Mouse (Mus musculus): Measurements from ENCODE around the gene Bmpr1b. TPM values are rescaled to one million over a fixed set of nuclear protein-coding genes. Genes with fewer than 3 reads are reported as not detected.

Bmpr1b gene
- polyA plus RNA-seq, 1 experiment from 2014 or later: 12.1 TPM

DNA sequence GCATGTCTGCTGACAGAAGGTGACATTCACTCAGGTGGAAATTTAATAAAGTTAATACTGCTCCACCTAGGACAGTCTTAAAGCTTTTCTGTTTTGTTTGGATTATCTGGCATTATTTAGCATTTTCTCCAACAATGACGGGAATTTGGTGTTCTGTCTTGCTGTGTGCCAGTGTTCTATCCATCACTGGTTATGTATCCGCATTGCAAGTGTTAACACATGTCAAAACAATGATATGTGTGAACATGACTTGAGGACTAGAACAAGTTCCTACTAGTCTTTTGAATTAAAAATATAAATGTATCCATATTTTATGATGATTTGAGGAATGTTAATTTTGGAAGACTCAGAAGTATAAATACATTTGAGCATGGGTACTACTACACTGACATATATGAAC lies 269.7 kb downstream of the Bmpr1b start:
- no peak for ATAC-seq (ENCODE audit: insufficient number of reproducible peaks, insufficient read depth, low FRiP score, low TSS enrichment)
- no peak overlapping the region for H3K9ac ChIP-seq

DNA sequence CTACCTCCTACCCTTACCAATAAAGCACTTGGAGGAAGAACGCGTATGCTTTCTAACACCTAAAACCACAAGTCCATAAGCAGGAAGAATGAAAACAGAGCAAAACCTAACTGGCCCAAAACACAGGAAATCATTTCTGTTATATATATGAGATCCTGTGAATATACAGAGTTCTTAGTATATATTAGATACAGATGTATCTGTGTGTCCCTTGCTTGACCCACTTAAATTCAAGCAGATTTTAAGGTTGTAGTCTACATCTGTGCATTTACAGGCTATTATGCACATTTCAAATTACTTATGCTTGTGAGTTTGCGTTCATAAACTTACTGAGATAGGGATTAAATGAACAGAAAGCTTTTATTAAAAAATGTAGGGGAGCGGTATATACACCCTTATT lies 271.5 kb downstream of the Bmpr1b start:
- 53% methylated on average over 4 of the region's 4 CpGs for WGBS
- Histone ChIP-seq H3K27me3 (no peaks in the 10 kb centered on the region), H3K4me2 (replicated peaks) (no peak overlapping the region), H3K27ac (no peak overlapping the region), H3K4me3 (no peak overlapping the region), H3K36me3 (no peaks in the 10 kb centered on the region), H3K4me1 (peaks cover 20% of the 10 kb centered on the region), H3K9me3 (no peaks in the 10 kb centered on the region), H3K9ac (no peak overlapping the region)
- ATAC-seq (ENCODE audit: insufficient number of reproducible peaks, insufficient read depth, low FRiP score, low TSS enrichment): no peak

More for the DNA sequence above, 269.7 kb downstream of the Bmpr1b start:
- Histone ChIP-seq H3K27me3 (no peaks in the 10 kb centered on the region), H3K9me3 (no peaks in the 10 kb centered on the region), H3K4me3 (no peak overlapping the region), H3K36me3 (no peaks in the 10 kb centered on the region), H3K4me2 (replicated peaks) (no peak overlapping the region), H3K27ac (no peak overlapping the region), H3K4me1 (peaks cover 20% of the 10 kb centered on the region)
- WGBS: 83% methylated on average over 2 of the region's 2 CpGs

GRCm38 (mm10) chr3:141896870-141897554 lies 272.2 kb downstream of the Bmpr1b start:
- Histone ChIP-seq H3K27ac (no peak overlapping the region), H3K9me3 (no peaks in the 10 kb centered on the region), H3K4me2 (replicated peaks) (no peak overlapping the region), H3K9ac (no peak overlapping the region), H3K27me3 (no peaks in the 10 kb centered on the region), H3K4me3 (no peak overlapping the region), H3K4me1 (peaks cover 20% of the 10 kb centered on the region), H3K36me3 (no peaks in the 10 kb centered on the region)
- WGBS: 21% methylated on average over 4 of the region's 4 CpGs
- ATAC-seq (ENCODE audit: insufficient number of reproducible peaks, insufficient read depth, low FRiP score, low TSS enrichment): no peak; the same call in 1 of the 2 replicates

GRCm38 (mm10) chr3:141895096-141895495 lies 274.1 kb downstream of the Bmpr1b start:
- no peak overlapping the region for H3K4me3 ChIP-seq
- no peak overlapping the region for H3K4me2 ChIP-seq (replicated peaks)
- H3K4me1 ChIP-seq: peaks cover 20% of the 10 kb centered on the region
- H3K9ac ChIP-seq: no peak overlapping the region
- H3K9me3 ChIP-seq: no peaks in the 10 kb centered on the region
- no peaks in the 10 kb centered on the region for H3K27me3 ChIP-seq
- no peak for ATAC-seq (ENCODE audit: insufficient number of reproducible peaks, insufficient read depth, low FRiP score, low TSS enrichment)
- 76% methylated on average over 5 of the region's 5 CpGs for WGBS
- H3K27ac ChIP-seq: no peak overlapping the region
- H3K36me3 ChIP-seq: no peaks in the 10 kb centered on the region

- H3K36me3 ChIP-seq: no peaks in the 10 kb centered on the region
- ATAC-seq (ENCODE audit: insufficient number of reproducible peaks, insufficient read depth, low FRiP score, low TSS enrichment): 0 out of 2 replicates have a peak, but pooled peaks have one; percentile 52
- H3K9me3 ChIP-seq: no peaks in the 10 kb centered on the region
- WGBS: 21% methylated on average over 4 of the region's 4 CpGs
- H3K9ac ChIP-seq: no peak overlapping the region
- H3K27ac ChIP-seq: no peak overlapping the region
- no peak overlapping the region for H3K4me2 ChIP-seq (replicated peaks)
- no peak overlapping the region for H3K4me3 ChIP-seq
- H3K27me3 ChIP-seq: no peaks in the 10 kb centered on the region
- no peaks in the 10 kb centered on the region for H3K4me1 ChIP-seq
Measured at GRCm38 (mm10) chr3:141890668-141891067, 278.6 kb downstream of the Bmpr1b start.

DNA sequence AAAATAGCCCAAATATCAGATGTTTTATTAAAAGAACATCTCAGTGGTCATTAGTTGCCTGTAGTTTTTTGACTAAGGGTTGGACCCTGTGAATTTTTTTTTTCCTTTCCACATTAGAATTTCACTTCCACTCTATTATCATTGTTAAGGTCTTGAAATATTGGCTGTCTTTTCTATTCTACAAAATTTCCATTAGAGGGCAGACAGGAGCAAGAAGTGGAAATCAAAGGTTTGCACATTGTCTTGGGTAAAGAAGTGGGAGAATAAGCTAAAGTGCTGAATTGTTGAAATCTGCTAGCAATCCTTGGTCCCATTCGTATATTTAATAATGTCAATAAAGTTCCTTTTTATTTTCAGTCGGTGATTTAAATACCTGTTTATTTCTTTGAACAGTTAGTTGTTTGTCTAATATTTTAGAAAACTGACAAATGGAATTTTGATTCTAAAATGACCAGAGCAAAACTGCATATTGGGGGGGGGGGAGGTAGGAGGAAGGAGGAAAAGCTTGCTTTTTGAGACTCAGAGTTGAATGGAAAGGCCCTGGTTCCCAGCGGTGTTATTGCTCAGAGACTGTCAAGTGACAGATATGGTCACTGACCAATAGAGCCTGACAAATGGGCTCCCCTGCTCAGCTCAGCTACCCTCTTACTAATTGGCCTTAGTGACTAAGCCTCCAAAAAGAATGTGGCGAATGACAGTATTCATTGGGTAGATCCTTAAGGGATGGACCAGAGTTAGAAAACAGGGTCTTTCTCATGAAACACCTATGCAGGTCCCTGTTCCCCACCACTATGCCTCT lies 281.6 kb downstream of the Bmpr1b start:
- Histone ChIP-seq H3K4me3 (no peak overlapping the region), H3K9me3 (no peaks in the 10 kb centered on the region), H3K4me1 (no peaks in the 10 kb centered on the region), H3K27ac (no peak overlapping the region), H3K36me3 (no peaks in the 10 kb centered on the region), H3K4me2 (replicated peaks) (no peak overlapping the region), H3K27me3 (no peaks in the 10 kb centered on the region), H3K9ac (no peak overlapping the region)
- ATAC-seq (ENCODE audit: insufficient number of reproducible peaks, insufficient read depth, low FRiP score, low TSS enrichment): no peak
- WGBS: 55% methylated on average over 4 of the region's 4 CpGs

GRCm38 (mm10) chr3:141884190-141884589 lies 285.0 kb downstream of the Bmpr1b start:
- no peak for ATAC-seq (ENCODE audit: insufficient number of reproducible peaks, insufficient read depth, low FRiP score, low TSS enrichment)
- H3K9ac ChIP-seq: no peak overlapping the region
- WGBS: 93% methylated on average over 5 of the region's 5 CpGs
- no peaks in the 10 kb centered on the region for H3K9me3 ChIP-seq
- H3K36me3 ChIP-seq: no peaks in the 10 kb centered on the region
- no peak overlapping the region for H3K4me3 ChIP-seq
- no peaks in the 10 kb centered on the region for H3K4me1 ChIP-seq
- no peaks in the 10 kb centered on the region for H3K27me3 ChIP-seq
- no peak overlapping the region for H3K27ac ChIP-seq
- no peak overlapping the region for H3K4me2 ChIP-seq (replicated peaks)

- no peak overlapping the region for H3K4me2 ChIP-seq (replicated peaks)
- H3K4me1 ChIP-seq: no peaks in the 10 kb centered on the region
- H3K36me3 ChIP-seq: no peaks in the 10 kb centered on the region
- WGBS: 69% methylated on average over 2 of the region's 2 CpGs
- no peak for ATAC-seq (ENCODE audit: insufficient number of reproducible peaks, insufficient read depth, low FRiP score, low TSS enrichment)
- no peaks in the 10 kb centered on the region for H3K27me3 ChIP-seq
- H3K9ac ChIP-seq: no peak overlapping the region
- no peak overlapping the region for H3K27ac ChIP-seq
- H3K9me3 ChIP-seq: no peaks in the 10 kb centered on the region
- H3K4me3 ChIP-seq: no peak overlapping the region
Measured at GRCm38 (mm10) chr3:141882496-141882895, 286.7 kb downstream of the Bmpr1b start.

DNA sequence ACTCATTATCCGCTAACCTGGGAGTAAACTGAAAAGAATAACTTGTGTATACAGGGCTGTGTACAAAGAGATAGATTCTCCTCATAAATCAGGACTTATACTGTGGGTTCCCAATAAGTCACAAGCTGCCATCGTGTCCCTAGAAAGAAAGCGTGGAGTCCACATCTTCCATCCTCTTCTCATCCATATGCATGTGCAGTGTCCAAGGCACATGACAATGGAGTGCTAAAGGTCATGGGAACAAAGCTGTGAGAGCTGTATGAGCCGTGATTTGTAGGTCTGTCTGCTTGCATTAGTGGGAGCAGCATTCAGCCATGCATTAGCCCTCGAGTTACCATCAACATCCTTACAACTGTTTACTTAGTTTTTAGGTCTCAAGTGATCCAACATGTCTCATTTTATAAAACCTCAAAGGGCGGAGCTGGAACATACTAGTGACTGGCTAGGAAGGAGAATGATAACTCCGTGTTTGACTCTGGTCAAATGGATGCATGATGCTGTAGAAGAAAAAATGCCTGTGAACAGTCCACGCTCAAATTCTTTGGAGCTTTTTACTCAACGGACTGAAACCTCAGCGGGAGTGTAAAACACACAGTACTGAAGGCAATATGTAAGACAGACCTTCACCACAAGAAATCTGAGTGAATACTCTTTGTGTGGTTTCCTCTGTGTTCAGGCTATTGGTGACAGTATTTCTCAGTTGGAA lies 296.7 kb downstream of the Bmpr1b start:
- H3K4me2 ChIP-seq (replicated peaks): no peak overlapping the region
- no peaks in the 10 kb centered on the region for H3K9me3 ChIP-seq
- ATAC-seq (ENCODE audit: insufficient number of reproducible peaks, insufficient read depth, low FRiP score, low TSS enrichment): no peak
- no peak overlapping the region for H3K4me3 ChIP-seq
- WGBS: 82% methylated on average over 10 of the region's 10 CpGs
- H3K36me3 ChIP-seq: no peaks in the 10 kb centered on the region
- H3K4me1 ChIP-seq: no peaks in the 10 kb centered on the region
- no peak overlapping the region for H3K9ac ChIP-seq
- no peaks in the 10 kb centered on the region for H3K27me3 ChIP-seq
- H3K27ac ChIP-seq: no peak overlapping the region

DNA sequence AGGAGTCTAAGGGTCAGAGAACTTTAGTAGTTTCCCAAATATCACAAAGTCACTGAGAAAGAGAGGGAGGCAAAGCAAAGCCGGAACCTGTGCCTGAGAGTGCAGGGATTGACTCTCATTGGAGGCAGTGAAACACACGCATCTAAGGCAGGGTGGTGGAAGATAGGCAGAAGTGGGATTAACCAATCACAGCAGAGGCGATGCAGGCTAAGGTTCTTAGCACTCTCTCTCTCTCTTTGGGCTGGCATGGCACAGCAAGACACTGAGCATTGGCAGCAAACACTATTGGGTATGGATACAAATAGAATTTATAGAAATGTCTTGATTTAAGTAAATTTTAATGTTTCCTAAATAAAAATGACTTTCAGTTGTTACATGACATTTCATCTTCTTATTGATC lies 297.4 kb downstream of the Bmpr1b start:
- ATAC-seq (ENCODE audit: insufficient number of reproducible peaks, insufficient read depth, low FRiP score, low TSS enrichment): no peak
- Histone ChIP-seq H3K27me3 (no peaks in the 10 kb centered on the region), H3K4me3 (no peak overlapping the region), H3K4me2 (replicated peaks) (no peak overlapping the region), H3K4me1 (no peaks in the 10 kb centered on the region), H3K27ac (no peak overlapping the region), H3K9me3 (no peaks in the 10 kb centered on the region), H3K9ac (no peak overlapping the region), H3K36me3 (no peaks in the 10 kb centered on the region)
- WGBS: 74% methylated on average over 3 of the region's 3 CpGs

GRCm38 (mm10) chr3:141862816-141863461 lies 306.3 kb downstream of the Bmpr1b start:
- no peaks in the 10 kb centered on the region for H3K4me1 ChIP-seq
- H3K27ac ChIP-seq: no peak overlapping the region
- 0 out of 2 replicates have a peak, but pooled peaks have one; percentile 79 for ATAC-seq (ENCODE audit: insufficient number of reproducible peaks, insufficient read depth, low FRiP score, low TSS enrichment)
- H3K27me3 ChIP-seq: no peaks in the 10 kb centered on the region
- no peak overlapping the region for H3K9ac ChIP-seq
- H3K4me2 ChIP-seq (replicated peaks): no peak overlapping the region
- WGBS: 25% methylated on average over 13 of the region's 13 CpGs
- no peaks in the 10 kb centered on the region for H3K36me3 ChIP-seq
- H3K4me3 ChIP-seq: no peak overlapping the region
- no peaks in the 10 kb centered on the region for H3K9me3 ChIP-seq

Measured in embryonic facial prominence, embryonic 12.5 days (tissue).